Mouse (Mus musculus) splenic B cell, adult 2 months (primary cell): ENCODE results near the gene Lgals3.

Source experiments
- DNase-seq: peaks from one replicate; pipeline ENCODE4 v3.0.0-alpha.2; 2011; ENCODE audit warnings: low read depth, low spot score
- H3K27me3 ChIP-seq: 2 replicates; pipeline ENCODE4 v1.6.1; 2012; ENCODE audit warnings: mild to moderate bottlenecking, low read length, moderate library complexity, mixed read lengths; ENCODE audit not compliant: control insufficient read depth, poor library complexity, insufficient read depth, severe bottlenecking
- H3K36me3 ChIP-seq: 2 replicates; pipeline ENCODE4 v1.6.1; 2012; ENCODE audit warnings: mild to moderate bottlenecking, low read length, moderate library complexity, mixed read lengths; ENCODE audit not compliant: control insufficient read depth, poor library complexity, insufficient read depth, severe bottlenecking

The Lgals3 gene

GRCm38 (mm10) chr14:47354948-47355347, 12.6 kb upstream of the Lgals3 start:
- H3K36me3 ChIP-seq = no peaks in the 10 kb centered on the region
- DNase-seq = no peak
- no peaks in the 10 kb centered on the region for H3K27me3 ChIP-seq

DNA sequence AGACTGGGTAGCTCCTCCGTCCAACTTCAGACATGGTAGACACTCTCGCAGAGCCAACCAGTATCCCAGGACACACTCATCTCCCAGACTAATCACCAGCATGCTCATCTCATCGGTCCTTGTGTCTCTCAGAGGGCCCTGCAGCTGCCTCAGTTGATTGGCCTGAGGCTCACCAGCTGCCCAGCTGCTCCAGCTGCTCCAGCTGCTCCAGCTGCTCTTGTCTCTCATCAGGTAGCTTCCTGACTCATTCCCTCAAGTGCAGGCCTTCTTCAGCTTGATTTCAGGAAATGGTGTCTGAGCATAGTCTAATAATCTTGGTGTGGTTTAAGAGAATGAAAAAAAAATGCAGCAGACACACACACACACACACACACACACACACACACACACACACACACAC, 10.9 kb upstream of the Lgals3 start:
- no peak for DNase-seq
- no peaks in the 10 kb centered on the region for H3K36me3 ChIP-seq
- no peaks in the 10 kb centered on the region for H3K27me3 ChIP-seq

- H3K27me3 ChIP-seq = no peaks in the 10 kb centered on the region
- peak; percentile 58 for DNase-seq
- H3K36me3 ChIP-seq = no peaks in the 10 kb centered on the region
Measured at GRCm38 (mm10) chr14:47359610-47360009, 7.9 kb upstream of the Lgals3 start.

- DNase-seq = peak; percentile 10
- no peaks in the 10 kb centered on the region for H3K27me3 ChIP-seq
- no peaks in the 10 kb centered on the region for H3K36me3 ChIP-seq
Measured at GRCm38 (mm10) chr14:47361418-47361817, 6.1 kb upstream of the Lgals3 start.

- Histone ChIP-seq H3K27me3 (no peaks in the 10 kb centered on the region), H3K36me3 (no peaks in the 10 kb centered on the region)
- DNase-seq = peak; percentile 35
Measured at GRCm38 (mm10) chr14:47361899-47362298, 5.7 kb upstream of the Lgals3 start.

GRCm38 (mm10) chr14:47364742-47365449, 2.7 kb upstream of the Lgals3 start:
- no peaks in the 10 kb centered on the region for H3K27me3 ChIP-seq
- DNase-seq = no peak
- no peaks in the 10 kb centered on the region for H3K36me3 ChIP-seq

- no peak for DNase-seq
- Histone ChIP-seq H3K36me3 (no peaks in the 10 kb centered on the region), H3K27me3 (no peaks in the 10 kb centered on the region)
Measured at GRCm38 (mm10) chr14:47366881-47367321, 650 bp upstream of the Lgals3 start.

- no peaks in the 10 kb centered on the region for H3K27me3 ChIP-seq
- no peaks in the 10 kb centered on the region for H3K36me3 ChIP-seq
- DNase-seq = no peak
Measured at GRCm38 (mm10) chr14:47369741-47370140, 2.2 kb downstream of the Lgals3 start.

DNA sequence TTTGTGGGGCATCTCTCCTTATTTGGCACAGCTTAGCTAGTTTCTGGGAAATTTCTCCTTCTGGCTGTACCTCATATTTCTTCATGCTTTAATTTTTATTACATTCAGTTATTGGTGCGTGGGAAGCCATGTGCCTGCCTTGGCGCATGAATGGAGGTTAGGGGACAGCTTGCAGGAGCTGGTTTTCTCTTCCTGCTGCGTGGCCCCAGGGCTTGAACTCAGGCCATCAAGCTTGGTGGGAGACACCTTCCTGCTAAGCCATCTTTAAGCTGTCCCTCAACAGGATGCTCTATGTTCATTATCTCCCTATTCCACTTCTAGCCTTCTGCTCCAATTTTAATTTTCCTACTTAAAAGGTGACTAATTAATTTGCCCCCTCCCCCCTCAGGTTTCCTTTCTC, 3.2 kb downstream of the Lgals3 start:
- Histone ChIP-seq H3K36me3 (no peaks in the 10 kb centered on the region), H3K27me3 (no peaks in the 10 kb centered on the region)
- no peak for DNase-seq

GRCm38 (mm10) chr14:47371689-47372088, 4.1 kb downstream of the Lgals3 start:
- Histone ChIP-seq H3K36me3 (no peaks in the 10 kb centered on the region), H3K27me3 (no peaks in the 10 kb centered on the region)
- no peak for DNase-seq

DNA sequence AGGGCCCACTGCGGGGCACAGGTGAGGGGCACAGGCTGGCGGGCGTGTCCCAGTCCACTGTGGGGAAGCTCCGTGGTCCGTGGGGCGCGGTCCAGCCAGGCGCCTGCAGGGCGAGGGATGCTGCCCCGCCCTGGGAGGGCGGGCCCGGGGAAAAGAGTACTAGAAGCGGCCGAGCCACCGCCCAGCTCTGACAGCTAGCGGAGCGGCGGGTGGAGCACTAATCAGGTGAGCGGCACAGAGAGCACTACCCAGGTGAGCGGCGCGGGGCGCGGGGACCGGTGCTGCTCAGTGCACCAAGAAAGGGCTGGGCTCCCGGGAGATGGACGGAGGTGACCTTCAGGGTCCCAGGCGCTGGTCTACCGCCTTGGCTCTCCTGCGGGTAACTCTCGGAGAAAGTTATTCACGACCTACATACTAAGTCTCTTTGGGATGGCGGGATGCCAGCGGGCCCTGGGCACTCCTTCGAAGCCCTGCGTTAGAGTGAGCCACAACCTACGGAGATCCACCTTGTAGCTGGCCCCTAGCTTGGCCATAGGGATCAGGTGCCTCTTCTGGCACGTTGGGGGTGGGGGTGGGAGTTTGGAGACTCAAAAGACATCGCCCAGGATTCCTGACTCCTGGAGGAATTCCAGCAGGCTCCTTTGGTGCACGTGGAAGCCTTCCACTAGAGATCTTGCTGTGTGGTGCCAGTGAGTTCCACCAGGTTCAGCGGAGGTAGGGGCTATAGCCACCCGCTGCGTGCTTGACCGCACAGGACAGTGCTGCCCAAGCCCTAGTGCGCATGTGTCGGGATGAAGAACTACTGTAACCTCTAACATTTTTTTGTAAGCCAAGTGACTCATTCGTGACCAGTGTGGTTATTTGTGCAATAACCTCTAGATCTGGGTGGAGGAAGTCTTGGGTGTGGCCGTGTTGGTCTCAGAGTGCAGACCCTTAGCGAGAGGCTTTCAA, 6.5 kb downstream of the Lgals3 start:
- H3K27me3 ChIP-seq = no peaks in the 10 kb centered on the region
- peak; percentile 26 for DNase-seq
- H3K36me3 ChIP-seq = no peaks in the 10 kb centered on the region; the same call in 1 of the 2 replicates

DNA sequence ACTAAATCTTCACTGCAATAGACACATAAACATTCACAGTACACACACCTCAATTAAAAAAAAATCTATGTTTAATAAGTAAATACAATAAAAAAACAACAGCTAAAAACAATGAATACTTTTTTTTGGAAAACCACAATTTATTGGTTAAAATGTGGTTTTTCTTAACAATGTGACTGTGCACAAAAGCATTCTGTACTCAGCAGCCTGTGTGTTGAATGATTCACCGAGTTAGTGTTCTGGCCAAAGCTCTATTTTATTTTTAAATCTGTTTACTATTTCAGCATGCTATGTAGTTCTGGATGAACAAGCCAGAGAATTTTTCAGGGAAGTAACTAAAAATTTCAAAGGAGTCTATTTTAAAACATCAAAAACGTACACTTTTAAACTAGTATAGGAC, 9.0 kb downstream of the Lgals3 start:
- Histone ChIP-seq H3K36me3 (no peaks in the 10 kb centered on the region; the same call in 1 of the 2 replicates), H3K27me3 (no peaks in the 10 kb centered on the region)
- no peak for DNase-seq

DNA sequence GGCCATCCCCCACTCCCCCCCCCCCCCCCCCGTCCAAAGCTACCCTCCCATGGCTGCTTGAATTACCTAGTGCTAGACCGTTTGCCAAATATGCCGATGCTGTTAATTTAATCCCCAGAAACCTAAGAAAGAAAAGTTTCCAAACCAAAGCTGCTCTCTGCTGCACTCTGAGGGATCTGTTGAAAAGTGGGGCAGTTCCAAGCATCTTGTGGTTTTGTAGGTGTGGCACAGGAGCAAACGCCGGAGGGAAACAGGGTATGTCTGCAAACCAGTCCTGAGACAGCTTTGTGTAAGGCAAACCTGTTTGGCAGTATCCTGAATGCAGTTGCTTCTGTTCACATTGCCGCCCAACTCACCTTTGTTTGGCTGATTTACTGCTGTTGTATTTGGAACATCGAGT, 10.8 kb downstream of the Lgals3 start:
- Histone ChIP-seq H3K36me3 (no peaks in the 10 kb centered on the region; the same call in 1 of the 2 replicates), H3K27me3 (no peaks in the 10 kb centered on the region)
- DNase-seq = no peak

- Histone ChIP-seq H3K27me3 (no peaks in the 10 kb centered on the region), H3K36me3 (no peaks in the 10 kb centered on the region)
- no peak for DNase-seq
Measured at GRCm38 (mm10) chr14:47383911-47384310, 16.4 kb downstream of the Lgals3 start.

DNA sequence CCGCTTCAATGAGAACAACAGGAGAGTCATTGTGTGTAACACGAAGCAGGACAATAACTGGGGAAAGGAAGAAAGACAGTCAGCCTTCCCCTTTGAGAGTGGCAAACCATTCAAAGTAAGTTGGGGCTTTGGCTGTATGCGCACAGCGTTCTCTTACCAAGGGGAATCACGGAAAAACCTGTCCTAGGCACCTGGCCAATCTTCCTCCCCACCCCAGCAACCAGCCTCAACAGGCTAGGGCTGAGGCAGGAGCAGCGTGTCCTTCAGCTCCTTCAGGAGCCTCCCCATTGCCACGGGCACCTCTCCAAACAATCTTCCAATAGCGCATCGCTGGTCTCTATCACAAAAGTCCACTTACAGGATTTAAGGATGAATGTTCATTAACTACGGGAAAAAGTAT, 17.1 kb downstream of the Lgals3 start:
- H3K36me3 ChIP-seq = no peaks in the 10 kb centered on the region; the same call in 1 of the 2 replicates

More for the DNA sequence above, 17.1 kb downstream of the Lgals3 start:
- H3K27me3 ChIP-seq = no peaks in the 10 kb centered on the region
- DNase-seq = no peak
